Mouse (Mus musculus) testis, postnatal 10 days (tissue): Measurements from ENCODE around the gene Ubqln1.
"Not testable (repeated sequence)": the region's sequence is repeated elsewhere in the genome, so short reads cannot be mapped to it uniquely, and the experiment has no call there.

Experiments
- DNase-seq: peaks from one replicate; pipeline ENCODE4 v3.0.0; 2021; ENCODE audit warnings: low spot score

The Ubqln1 gene

GRCm38 (mm10) chr13:58149629-58150028 lies 65.8 kb downstream of the Ubqln1 start:
- DNase-seq: no peak

- DNase-seq: no peak
These were observed 66.4 kb downstream of the Ubqln1 start for GRCm38 (mm10) chr13:58149033-58149558.

GRCm38 (mm10) chr13:58148256-58148831 lies 67.1 kb downstream of the Ubqln1 start:
- peak; percentile 77 for DNase-seq

- DNase-seq: no peak
These were observed 67.7 kb downstream of the Ubqln1 start for GRCm38 (mm10) chr13:58147760-58148159.

GRCm38 (mm10) chr13:58146603-58147002 lies 68.8 kb downstream of the Ubqln1 start:
- DNase-seq: not testable (repeated sequence)

GRCm38 (mm10) chr13:58131692-58132091 lies 83.8 kb downstream of the Ubqln1 start:
- DNase-seq: no peak

GRCm38 (mm10) chr13:58129687-58130246 lies 85.7 kb downstream of the Ubqln1 start:
- no peak for DNase-seq

- DNase-seq: peak; percentile 93
These were observed 86.4 kb downstream of the Ubqln1 start for GRCm38 (mm10) chr13:58128768-58129671.

GRCm38 (mm10) chr13:58128396-58128767 lies 87.1 kb downstream of the Ubqln1 start, which contains the start of gene Hnrnpa0:
Gene Hnrnpa0, minus strand, starts transcription at chr13:58128556.
- DNase-seq: peak; percentile 98

- DNase-seq: peak; percentile 77
These were observed 87.6 kb downstream of the Ubqln1 start for GRCm38 (mm10) chr13:58127766-58128361.

GRCm38 (mm10) chr13:58126862-58127765 lies 88.3 kb downstream of the Ubqln1 start:
- peak; percentile 69 for DNase-seq
